Mouse (Mus musculus) CD4-positive, CD25-positive, alpha-beta regulatory T cell, adult 2 months (primary cell): ENCODE data around the gene Gm29049.
"Not testable (repeated sequence)": the region's sequence is repeated elsewhere in the genome, so short reads cannot be mapped to it uniquely, and the experiment has no call there.

Experiments used
- DNase-seq: peaks from one replicate; pipeline ENCODE4 v3.0.0-alpha.2; 2012; ENCODE audit warnings: low read depth, low spot score

Gm29049 gene

DNA sequence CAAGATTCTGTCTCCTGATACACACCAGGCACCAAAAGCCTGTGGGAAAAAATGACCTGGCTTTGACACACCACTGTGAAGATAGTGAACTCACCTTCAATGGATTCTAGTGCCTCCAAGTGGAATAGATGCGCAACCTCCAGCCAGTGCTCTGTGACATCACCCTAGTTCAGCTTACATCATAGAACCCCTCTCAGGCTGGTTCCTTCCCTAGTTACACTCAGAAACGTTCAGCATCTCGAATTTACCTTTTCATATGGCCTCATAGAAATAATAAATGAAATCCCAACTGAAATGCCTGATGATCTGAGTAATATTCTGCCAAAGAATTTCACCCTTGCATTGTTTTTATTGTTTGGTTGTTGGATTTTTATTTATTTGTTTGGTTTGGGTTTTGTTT is at the start of gene Gm29049:
TSS of gene Gm29049 (minus strand) at position 101 of the 400 bp plus-strand sequence.
- not testable (repeated sequence) for DNase-seq
